16 mouse cellular contexts compared by ENCODE assay signal in the genomic region with DNA sequence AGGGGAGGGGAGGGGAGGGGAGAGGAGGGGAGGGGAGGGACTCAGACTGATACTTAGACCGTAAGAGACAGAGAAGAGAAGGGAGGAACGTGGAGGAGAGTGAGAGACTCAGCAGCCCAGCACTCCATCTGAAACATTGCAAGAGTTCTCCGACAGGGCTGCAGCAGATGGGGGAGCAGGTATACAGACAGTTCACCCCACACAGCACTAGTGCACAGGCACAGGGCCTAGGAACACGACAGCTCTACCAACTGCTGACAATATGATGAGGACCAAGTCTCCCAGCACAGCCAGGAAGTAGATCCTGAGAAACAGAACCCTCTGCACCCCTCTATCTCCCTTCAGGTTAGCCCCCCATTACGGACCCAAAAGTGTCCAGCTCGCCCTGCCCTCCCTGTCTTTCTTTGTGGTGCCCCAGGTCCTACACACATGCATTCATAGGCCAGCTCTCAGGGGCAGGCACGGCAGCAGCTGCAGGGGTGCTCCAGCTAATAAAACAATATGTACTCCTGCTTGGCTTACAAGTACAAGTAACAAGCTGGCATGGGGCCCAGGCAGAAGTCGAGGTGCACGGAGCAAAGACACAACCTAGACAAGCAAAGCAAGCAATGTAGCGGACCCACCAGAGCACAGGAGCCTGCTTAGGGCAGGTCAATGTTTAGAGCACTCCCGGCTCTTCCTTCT. TPM values are rescaled to one million over a fixed set of nuclear protein-coding genes. Genes with fewer than 3 reads are reported as not detected.
DNase-seq lines count a peak whose midpoint lies in the region; ATAC-seq lines count a peak whose summit lies in the region.
"Had no signal": no experiment of that assay in that cellular context is flagged by ENCODE, and none has a peak within 500 bp of the region (broad histone marks: within the 10 kb centered on the region; RNA-seq: fewer than 3 reads in every experiment).

No protein-coding gene starts in this region.

- no peak overlapping the region for H3K4me3 ChIP-seq in heart, embryonic 10.5 days
- no peak overlapping the region for H3K4me3 ChIP-seq in kidney, embryonic 16.5 days (ENCODE audit: low read length)
- no peak overlapping the region for H3K4me3 ChIP-seq in embryonic facial prominence, embryonic 10.5 days
- H3K4me3 ChIP-seq in limb, embryonic 10.5 days = no peak overlapping the region
- H3K4me3 ChIP-seq: stomach, embryonic 15.5 days had no signal

- H3K9me3 ChIP-seq in heart, embryonic 10.5 days = no peaks in the 10 kb centered on the region
- H3K9me3 ChIP-seq in kidney, embryonic 16.5 days (ENCODE audit: low read length) = no peaks in the 10 kb centered on the region
- no peaks in the 10 kb centered on the region for H3K9me3 ChIP-seq in embryonic facial prominence, embryonic 10.5 days
- no peaks in the 10 kb centered on the region for H3K9me3 ChIP-seq in limb, embryonic 10.5 days (replicated peaks)
- H3K9me3 ChIP-seq: stomach, embryonic 15.5 days had no signal

- H3K4me2 ChIP-seq in kidney, embryonic 16.5 days (replicated peaks; ENCODE audit: low read depth, low read length) = no peak overlapping the region
- H3K4me2 ChIP-seq: midbrain, embryonic 11.5 days; stomach, embryonic 15.5 days had no signal

- H3K27me3 ChIP-seq in heart, embryonic 10.5 days (ENCODE audit: insufficient read depth, poor library complexity, severe bottlenecking) = no peaks in the 10 kb centered on the region
- no peaks in the 10 kb centered on the region for H3K27me3 ChIP-seq in kidney, embryonic 16.5 days (ENCODE audit: insufficient read depth, low read length)
- H3K27me3 ChIP-seq in embryonic facial prominence, embryonic 10.5 days (replicated peaks; ENCODE audit: low read depth, poor library complexity, severe bottlenecking) = no peaks in the 10 kb centered on the region
- no peaks in the 10 kb centered on the region for H3K27me3 ChIP-seq in limb, embryonic 10.5 days (ENCODE audit: low read depth, poor library complexity, severe bottlenecking)
- H3K27me3 ChIP-seq: stomach, embryonic 15.5 days had no signal

- DNase-seq in heart, embryonic 10.5 days (ENCODE audit: low spot score) = no peak
- DNase-seq in heart, postnatal 10 days = no peak
- no peak for DNase-seq in kidney, adult 11 months
- DNase-seq in embryonic facial prominence, embryonic 10.5 days (ENCODE audit: low spot score) = no peak
- DNase-seq in limb, embryonic 10.5 days (ENCODE audit: low spot score) = no peak
- no peak for DNase-seq in ovary, adult 18-20 months (ENCODE audit: low spot score)
- DNase-seq in lung, postnatal 14 days = no peak
- DNase-seq: adrenal gland, postnatal 36 days; gastrocnemius, postnatal 10 days; layer of hippocampus, postnatal 36 days; liver; lung, postnatal 10 days had no signal

- H3K36me3 ChIP-seq in heart, embryonic 10.5 days = no peaks in the 10 kb centered on the region
- H3K36me3 ChIP-seq in kidney, embryonic 16.5 days (ENCODE audit: insufficient read depth, low read length) = no peaks in the 10 kb centered on the region
- H3K36me3 ChIP-seq in embryonic facial prominence, embryonic 10.5 days (replicated peaks) = no peaks in the 10 kb centered on the region
- no peaks in the 10 kb centered on the region for H3K36me3 ChIP-seq in limb, embryonic 10.5 days
- H3K36me3 ChIP-seq: stomach, embryonic 15.5 days had no signal

- WGBS in heart, embryonic 10.5 days = 54% methylated on average over 11 of the region's 11 CpGs
- WGBS in kidney, embryonic 16.5 days = 44% methylated on average over 11 of the region's 11 CpGs
- 60% methylated on average over 11 of the region's 11 CpGs for WGBS in embryonic facial prominence, embryonic 10.5 days
- 61% methylated on average over 11 of the region's 11 CpGs for WGBS in limb, embryonic 10.5 days

- intact Hi-C loops in heart, postnatal 10 days (cut with DNase I) = no loop called here

- H3K27ac ChIP-seq in heart, embryonic 10.5 days = peak overlapping the region; percentile 72; the same call in 1 of the 2 replicates
- peak overlapping the region; percentile 67; the same call in 1 of the 2 replicates for H3K27ac ChIP-seq in kidney, embryonic 16.5 days (ENCODE audit: low read length)
- peak overlapping the region; percentile 68 for H3K27ac ChIP-seq in embryonic facial prominence, embryonic 10.5 days (replicated peaks)
- H3K27ac ChIP-seq in limb, embryonic 10.5 days = peak overlapping the region; percentile 59
- H3K27ac ChIP-seq: stomach, embryonic 15.5 days had no signal

- ATAC-seq in kidney, embryonic 16.5 days (ENCODE audit: low FRiP score, low TSS enrichment) = 0 out of 2 replicates have a peak, but pooled peaks have one; percentile 47

- no peak overlapping the region for H3K9ac ChIP-seq in kidney, embryonic 16.5 days (replicated peaks; ENCODE audit: low read length)
- H3K9ac ChIP-seq: stomach, embryonic 15.5 days had no signal

- H3K4me1 ChIP-seq in heart, embryonic 10.5 days = peaks cover 89% of the 10 kb centered on the region
- H3K4me1 ChIP-seq in kidney, embryonic 16.5 days (ENCODE audit: insufficient read depth, low read length) = peaks cover 68% of the 10 kb centered on the region
- H3K4me1 ChIP-seq in embryonic facial prominence, embryonic 10.5 days = peaks cover 95% of the 10 kb centered on the region
- peaks cover 85% of the 10 kb centered on the region for H3K4me1 ChIP-seq in limb, embryonic 10.5 days

RNA-seq across cellular contexts. Expression of a gene that starts 28.9 kb away (rescaled TPM):
- 11.3 and 15.1 TPM in 2 replicates for polyA plus RNA-seq in heart, embryonic 10.5 days (2016; fragmentation: Nextera tagmentation; extraction: Ambion mirVana)
- 10 to 100 TPM; 17.0 to 19.1 TPM for total RNA-seq in heart, postnatal 10 days (2021)
- 13.7 and 15.9 TPM in 2 replicates for polyA plus RNA-seq in kidney, embryonic 16.5 days (2015; fragmentation: Nextera tagmentation; extraction: Ambion mirVana)
- 21.1 and 23.5 TPM in 2 replicates for polyA plus RNA-seq in embryonic facial prominence, embryonic 10.5 days (2016; fragmentation: Nextera tagmentation; extraction: Ambion mirVana)
- polyA plus RNA-seq in limb, embryonic 10.5 days (2016; fragmentation: Nextera tagmentation; extraction: Ambion mirVana) = 23.7 and 32.6 TPM in 2 replicates
- total RNA-seq: MEL had no signal
